Mouse (Mus musculus): Measurements from ENCODE around the gene Hnrnpul2. TPM values are rescaled to one million over a fixed set of nuclear protein-coding genes. Genes with fewer than 3 reads are reported as not detected.

Gene Hnrnpul2
- polyA plus RNA-seq (2012; rRNA removed) (20.5 and 39.5 TPM in 2 replicates), polyA plus RNA-seq (2014; fragmentation: Nextera tagmentation; extraction: Ambion mirVana) (2.8 TPM in 2 replicates)

DNA sequence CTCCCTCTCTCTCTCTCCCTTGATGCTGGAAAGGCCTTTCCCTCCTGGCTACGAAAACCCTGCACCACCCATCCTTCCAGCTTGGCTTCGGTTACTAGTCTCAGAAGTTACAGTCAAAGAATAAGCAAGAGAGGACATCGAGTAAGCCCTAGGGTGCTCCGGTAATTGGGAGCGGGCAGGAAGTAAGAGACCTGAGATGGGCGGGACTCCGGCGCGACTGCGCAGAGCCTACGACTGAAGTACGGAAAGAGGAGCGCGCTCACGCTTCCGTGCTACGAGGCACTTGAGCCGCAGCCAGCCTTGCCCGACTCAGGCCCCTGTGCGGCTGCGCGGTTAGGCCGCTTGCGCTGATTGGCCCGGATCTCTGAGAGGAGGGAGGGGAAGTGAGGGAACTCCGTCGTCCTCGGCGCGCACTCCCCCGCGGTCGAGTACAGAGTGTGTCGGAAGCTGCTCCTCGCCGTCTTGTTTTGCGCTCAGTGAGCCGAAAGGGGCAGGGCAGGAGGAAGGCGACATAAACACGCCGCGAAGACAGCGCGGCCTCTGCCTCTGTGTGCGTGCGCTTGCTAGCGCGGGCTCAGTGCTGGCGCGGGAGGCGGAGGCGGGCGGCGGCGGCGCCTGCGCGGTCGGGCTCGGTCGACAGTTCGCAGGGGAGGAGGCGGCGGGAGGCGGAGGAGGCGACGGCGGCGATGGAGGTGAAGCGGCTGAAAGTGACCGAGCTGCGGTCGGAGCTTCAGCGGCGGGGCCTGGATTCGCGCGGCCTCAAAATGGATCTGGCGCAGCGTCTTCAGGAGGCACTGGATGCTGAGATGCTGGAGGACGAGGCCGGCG, at the start of gene Hnrnpul2:
Hnrnpul2 (plus strand) TSS at position 415 of the 828 bp plus-strand sequence.
- Histone ChIP-seq H3K36me3 (replicated peaks; ENCODE audit: control insufficient read depth, insufficient read depth, low read depth) (peaks cover 48% of the 10 kb centered on the region), H3K4me3 (ENCODE audit: insufficient read depth in 1 of 2, low read depth in 2 of 2, low read length in 2 of 2) (peak within 1 kb of the TSS; percentile 90 to 96), H3K4me2 (ENCODE audit: low read depth) (peak within 1 kb of the TSS; percentile 91), H3K9me3 (ENCODE audit: control insufficient read depth, low read length) (no peaks in the 10 kb centered on the region), H3K27ac (peak within 1 kb of the TSS; percentile 86), H3K27me3 (ENCODE audit: control insufficient read depth, insufficient read depth, low read length) (no peaks in the 10 kb centered on the region), H3K4me1 (replicated peaks; ENCODE audit: control insufficient read depth in 2 of 2, insufficient read depth in 2 of 2, low read length in 1 of 2) (peaks cover 9 to 25% of the 10 kb centered on the region in 2 experiments), H3K9ac (replicated peaks) (peak within 1 kb of the TSS; percentile 98)
- peak; percentile 24; the same call in 1 of the 2 replicates for TF ChIP-seq CTCF (IDR thresholded peaks at IDR 0.05; ENCODE audit: low read depth)
- no peak; the same call in 1 of the 2 replicates for TF ChIP-seq EP300 (IDR thresholded peaks at IDR 0.05; ENCODE audit: low read depth)
- under 1% methylated on average over 82 of the region's 83 CpGs for WGBS (ENCODE audit: insufficient replicate concordance)
- peak; percentile 91 for ATAC-seq (ENCODE audit: insufficient read depth)
- peak; percentile 95 to 97 (median 96) for DNase-seq (ENCODE audit: low read depth in 3 of 3, low spot score in 3 of 3)

DNA sequence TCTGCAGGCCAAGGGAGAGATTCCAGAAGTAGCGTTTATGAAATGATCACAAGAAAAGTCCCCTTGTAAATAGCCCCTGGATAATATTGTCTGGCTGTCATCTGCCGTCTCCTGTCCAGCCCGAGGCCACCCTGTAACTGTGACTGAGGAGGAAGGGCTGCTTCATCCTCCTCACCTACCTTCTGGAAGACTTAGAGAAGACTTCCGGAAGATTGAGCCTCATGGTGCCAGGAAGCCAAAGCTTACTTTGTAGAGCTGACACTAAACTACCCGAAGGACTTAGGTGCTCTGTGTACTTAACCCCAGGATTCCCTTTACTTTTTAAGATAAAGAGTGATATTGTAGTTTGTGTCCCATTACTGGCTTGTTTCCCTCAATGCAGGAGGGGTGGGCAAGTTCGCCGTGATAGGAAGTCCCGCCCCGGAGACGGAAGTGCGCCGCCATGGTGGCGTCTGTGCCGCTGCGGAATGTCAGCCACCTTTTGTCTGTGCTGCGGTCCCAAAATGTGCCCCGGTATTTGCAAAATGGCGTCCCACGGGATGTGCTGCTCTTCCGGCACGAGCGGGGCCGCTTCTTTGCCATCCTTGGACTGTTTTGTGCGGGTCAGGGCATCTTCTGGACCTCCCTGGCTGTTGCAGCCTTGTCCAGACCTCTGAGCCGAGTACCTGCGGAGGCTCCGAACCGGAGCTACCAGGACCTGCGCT, 49.1 kb upstream of the Hnrnpul2 start, which contains the start of gene Tmem223:
Tmem223 (plus strand) TSS at position 430 of the 704 bp plus-strand sequence.
- TF ChIP-seq CTCF (IDR thresholded peaks at IDR 0.05; ENCODE audit: low read depth) (peak; percentile 40), EP300 (IDR thresholded peaks at IDR 0.05; ENCODE audit: low read depth) (no peak)
- Histone ChIP-seq H3K36me3 (replicated peaks; ENCODE audit: control insufficient read depth, insufficient read depth, low read depth) (peaks cover 67% of the 10 kb centered on the region), H3K4me2 (ENCODE audit: low read depth) (peak within 1 kb of the TSS; percentile 92), H3K4me1 (replicated peaks; ENCODE audit: control insufficient read depth in 2 of 2, insufficient read depth in 2 of 2, low read length in 1 of 2) (peaks cover 24 to 28% of the 10 kb centered on the region in 2 experiments), H3K27ac (peak within 1 kb of the TSS; percentile 80), H3K4me3 (ENCODE audit: insufficient read depth in 1 of 2, low read depth in 2 of 2, low read length in 2 of 2) (peak within 1 kb of the TSS; percentile 89 to 94), H3K27me3 (ENCODE audit: control insufficient read depth, insufficient read depth, low read length) (no peaks in the 10 kb centered on the region), H3K9ac (replicated peaks) (peak within 1 kb of the TSS; percentile 93), H3K9me3 (ENCODE audit: control insufficient read depth, low read length) (no peaks in the 10 kb centered on the region; the same call in 1 of the 2 replicates)
- 17% methylated on average over 29 of the region's 29 CpGs for WGBS (ENCODE audit: insufficient replicate concordance)
- ATAC-seq (ENCODE audit: insufficient read depth) (no peak), DNase-seq (ENCODE audit: low read depth in 3 of 3, low spot score in 3 of 3) (peak in 1 of 3 experiments; percentile 50)

- H3K27me3 ChIP-seq (ENCODE audit: control insufficient read depth, insufficient read depth, low read length), result no peaks in the 10 kb centered on the region
- peaks cover 47% of the 10 kb centered on the region for H3K36me3 ChIP-seq (replicated peaks; ENCODE audit: control insufficient read depth, insufficient read depth, low read depth)
- H3K9me3 ChIP-seq (ENCODE audit: control insufficient read depth, low read length), result no peaks in the 10 kb centered on the region
- DNase-seq (ENCODE audit: low read depth in 3 of 3, low spot score in 3 of 3) (peak in 2 of 3 experiments; percentile 56 to 59), ATAC-seq (ENCODE audit: insufficient read depth) (peak; percentile 44; the same call in 1 of the 2 replicates)
- H3K4me3 ChIP-seq (ENCODE audit: insufficient read depth in 1 of 2, low read depth in 2 of 2, low read length in 2 of 2), result peak overlapping the region; percentile 79 to 87
- WGBS (ENCODE audit: insufficient replicate concordance), result 14% methylated on average over 5 of the region's 5 CpGs
- H3K4me2 ChIP-seq (ENCODE audit: low read depth), result peak overlapping the region; percentile 98
- peak overlapping the region; percentile 96 for H3K9ac ChIP-seq (replicated peaks)
- H3K4me1 ChIP-seq (replicated peaks; ENCODE audit: control insufficient read depth in 2 of 2, insufficient read depth in 2 of 2, low read length in 1 of 2), result peaks cover 27 to 32% of the 10 kb centered on the region in 2 experiments
- H3K27ac ChIP-seq, result peak overlapping the region; percentile 88
- TF ChIP-seq EP300 (IDR thresholded peaks at IDR 0.05; ENCODE audit: low read depth), result no peak
- no peak for TF ChIP-seq CTCF (IDR thresholded peaks at IDR 0.05; ENCODE audit: low read depth)
Observed at GRCm38 (mm10) chr19:8772996-8773395, 46.8 kb upstream of the Hnrnpul2 start.

DNA sequence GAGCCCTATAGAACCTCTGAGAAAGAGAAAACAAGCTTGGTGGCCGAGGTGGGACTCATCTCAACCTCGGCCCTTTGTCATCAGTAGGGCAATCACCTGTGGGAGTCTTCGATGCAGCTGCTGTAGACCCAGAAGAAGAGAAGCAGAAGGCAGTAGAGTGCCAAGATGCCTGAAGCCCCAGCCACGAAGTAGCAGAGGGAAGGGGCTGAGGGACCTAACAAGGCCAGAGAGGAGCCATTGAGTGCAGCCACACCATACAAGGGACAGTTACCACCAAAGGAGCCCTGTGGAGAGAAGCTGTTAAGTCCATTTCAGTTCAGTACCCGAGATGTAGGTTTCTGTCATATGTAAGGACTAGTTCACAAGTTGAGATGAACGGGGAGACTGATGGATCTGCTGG, 46.4 kb upstream of the Hnrnpul2 start:
- no peak for ATAC-seq (ENCODE audit: insufficient read depth)
- Histone ChIP-seq H3K9ac (replicated peaks) (peak overlapping the region; percentile 96), H3K4me3 (ENCODE audit: insufficient read depth in 1 of 2, low read depth in 2 of 2, low read length in 2 of 2) (peak overlapping the region; percentile 79 to 87), H3K9me3 (ENCODE audit: control insufficient read depth, low read length) (no peaks in the 10 kb centered on the region), H3K27ac (peak overlapping the region; percentile 88), H3K4me2 (ENCODE audit: low read depth) (peak overlapping the region; percentile 98), H3K27me3 (ENCODE audit: control insufficient read depth, insufficient read depth, low read length) (no peaks in the 10 kb centered on the region), H3K4me1 (replicated peaks; ENCODE audit: control insufficient read depth in 2 of 2, insufficient read depth in 2 of 2, low read length in 1 of 2) (peaks cover 27 to 32% of the 10 kb centered on the region in 2 experiments), H3K36me3 (replicated peaks; ENCODE audit: control insufficient read depth, insufficient read depth, low read depth) (peaks cover 45% of the 10 kb centered on the region)
- TF ChIP-seq CTCF (IDR thresholded peaks at IDR 0.05; ENCODE audit: low read depth) (no peak), EP300 (IDR thresholded peaks at IDR 0.05; ENCODE audit: low read depth) (no peak)
- DNase-seq (ENCODE audit: low read depth in 3 of 3, low spot score in 3 of 3), result no peak
- WGBS (ENCODE audit: insufficient replicate concordance), result 12% methylated on average over 6 of the region's 6 CpGs
